Mouse (Mus musculus) liver, postnatal 0 days (tissue): Measurements from ENCODE around the gene Khk.

Experiments used
- CTCF ChIP-seq: sonication (generic); IDR thresholded peaks from 2 replicates; pipeline ENCODE4 v1.5.1; 2016; ENCODE audit warnings: antibody characterized with exemption, low read depth
- EP300 ChIP-seq: IDR thresholded peaks from 2 replicates; pipeline ENCODE4 v1.6.1; 2016; ENCODE audit warnings: antibody characterized with exemption, low read depth, mild to moderate bottlenecking

DNA sequence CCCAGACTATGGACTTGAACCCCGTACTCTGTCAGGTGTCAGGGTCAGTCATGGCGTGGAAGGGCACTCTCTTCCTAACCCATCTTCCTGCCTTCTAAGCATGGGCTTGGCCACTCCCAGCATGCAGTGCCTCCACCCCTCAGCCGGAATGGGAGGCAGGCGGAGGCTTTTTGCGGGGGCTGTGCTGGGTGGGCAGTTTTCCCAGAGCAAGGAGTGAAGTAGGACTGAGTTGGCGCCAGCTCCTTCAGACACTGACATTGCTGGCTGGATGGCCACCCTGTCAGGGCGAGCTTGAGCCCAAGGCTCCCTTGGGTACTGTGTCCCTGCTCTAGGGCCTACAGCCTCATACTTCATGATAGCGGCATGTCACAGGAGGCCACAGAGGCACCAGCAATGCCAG lies 47.2 kb downstream of the Khk start, which contains the start of gene Tcf23:
- TF ChIP-seq CTCF (no peak), EP300 (no peak)
